Comparison of ENCODE assay signal across 8 mouse cellular contexts in genomic region chr13:37827996-37828579, GRCm38 (mm10). TPM values are rescaled to one million over a fixed set of nuclear protein-coding genes. Genes with fewer than 3 reads are reported as not detected.
DNase-seq lines count a peak whose midpoint lies in the region; ATAC-seq and TF ChIP-seq lines count a peak whose summit lies in the region.

No protein-coding gene starts in this region.

- H3K4me3 ChIP-seq in kidney, embryonic 16.5 days (ENCODE audit: low read length): peak overlapping the region; percentile 69
- H3K4me3 ChIP-seq in brown adipose tissue, adult 24 weeks (ENCODE audit: insufficient read depth, low read depth, low read length): peak overlapping the region; percentile 81
- H3K4me3 ChIP-seq in hindbrain, postnatal 0 days (ENCODE audit: low read length): peak overlapping the region; percentile 66
- peak overlapping the region; percentile 88 for H3K4me3 ChIP-seq in myocyte

- no peaks in the 10 kb centered on the region for H3K9me3 ChIP-seq in kidney, embryonic 16.5 days (ENCODE audit: low read length)
- no peaks in the 10 kb centered on the region for H3K9me3 ChIP-seq in hindbrain, postnatal 0 days (ENCODE audit: low read length)

- peak overlapping the region; percentile 93 for H3K9ac ChIP-seq in kidney, embryonic 16.5 days (replicated peaks; ENCODE audit: low read length)
- H3K9ac ChIP-seq in hindbrain, postnatal 0 days (replicated peaks; ENCODE audit: low read length): peak overlapping the region; percentile 58; the same call in 1 of the 2 replicates

- TF ChIP-seq POLR2A in myocyte (IDR thresholded peaks at IDR 0.05; ENCODE audit: insufficient read length, low read depth): no peak

- DNase-seq in kidney, adult 18-20 months: no peak
- no peak for DNase-seq in hindbrain, postnatal 0 days (ENCODE audit: low spot score)
- no peak for DNase-seq in left cerebral cortex, postnatal 36 days (ENCODE audit: low spot score in 2 of 2)
- no peak for DNase-seq in adipocyte (ENCODE audit: low spot score)
- no peak for DNase-seq in embryo, embryonic 11 days

- peaks cover 54% of the 10 kb centered on the region for H3K4me1 ChIP-seq in kidney, embryonic 16.5 days (ENCODE audit: insufficient read depth, low read length)
- peaks cover 16% of the 10 kb centered on the region for H3K4me1 ChIP-seq in brown adipose tissue, adult 24 weeks (ENCODE audit: control insufficient read depth, insufficient read depth, insufficient read length, low read length)
- H3K4me1 ChIP-seq in hindbrain, postnatal 0 days (ENCODE audit: insufficient read depth, low read length): peaks cover 12% of the 10 kb centered on the region; the same call in 1 of the 2 replicates

- peak overlapping the region; percentile 75 for H3ac ChIP-seq in myocyte (ENCODE audit: control insufficient read depth, insufficient read length)

- H3K79me2 ChIP-seq in myocyte (ENCODE audit: control insufficient read depth, insufficient read depth): peaks cover 59% of the 10 kb centered on the region

- peak overlapping the region; percentile 96 for H3K4me2 ChIP-seq in kidney, embryonic 16.5 days (replicated peaks; ENCODE audit: low read depth, low read length)
- H3K4me2 ChIP-seq in hindbrain, postnatal 0 days (ENCODE audit: low read depth, low read length): peak overlapping the region; percentile 98
- H3K4me2 ChIP-seq in myocyte (ENCODE audit: low read depth): peak overlapping the region; percentile 92

- ATAC-seq in kidney, embryonic 16.5 days (ENCODE audit: low FRiP score, low TSS enrichment): no peak
- no peak for ATAC-seq in hindbrain, postnatal 0 days

- peak overlapping the region; percentile 95 for H3K27ac ChIP-seq in kidney, embryonic 16.5 days (ENCODE audit: low read length)
- H3K27ac ChIP-seq in brown adipose tissue, adult 24 weeks (replicated peaks; ENCODE audit: low read depth, low read length): peak overlapping the region; percentile 84
- H3K27ac ChIP-seq in hindbrain, postnatal 0 days: 0 out of 2 replicates have a peak overlapping the region, but pooled peaks have one; percentile 74

- WGBS in kidney, embryonic 16.5 days: 14% methylated on average over 13 of the region's 13 CpGs
- 9% methylated on average over 13 of the region's 13 CpGs for WGBS in hindbrain, postnatal 0 days

- no peaks in the 10 kb centered on the region for H3K27me3 ChIP-seq in kidney, embryonic 16.5 days (ENCODE audit: insufficient read depth, low read length)
- no peaks in the 10 kb centered on the region; the same call in 1 of the 2 replicates for H3K27me3 ChIP-seq in hindbrain, postnatal 0 days (ENCODE audit: insufficient read depth, low read length)
- H3K27me3 ChIP-seq in myocyte (ENCODE audit: control insufficient read depth, insufficient read depth, insufficient read length): no peaks in the 10 kb centered on the region

- H3K36me3 ChIP-seq in kidney, embryonic 16.5 days (ENCODE audit: insufficient read depth, low read length): no peaks in the 10 kb centered on the region
- H3K36me3 ChIP-seq in hindbrain, postnatal 0 days (ENCODE audit: insufficient read depth, low read length): no peaks in the 10 kb centered on the region
- H3K36me3 ChIP-seq in myocyte (ENCODE audit: control insufficient read depth, insufficient read depth): no peaks in the 10 kb centered on the region

- TF ChIP-seq CTCF in hindbrain, postnatal 0 days (IDR thresholded peaks at IDR 0.05; ENCODE audit: low read depth): no peak

- intact Hi-C loops in left cerebral cortex, postnatal 36 days (cut with DNase I): no loop called here

TF ChIP-seq in myocyte, 11 proteins besides CTCF, POLR2A, EP300 and RAD21:
- TF ChIP-seq CEBPB (IDR thresholded peaks at IDR 0.05; ENCODE audit: insufficient read depth, poor library complexity, severe bottlenecking): peak; percentile 55; the same call in 1 of the 2 replicates
- no peak for TF ChIP-seq E2F4 (IDR thresholded peaks at IDR 0.05; ENCODE audit: insufficient read depth)

RNA-seq across cellular contexts. Expression of gene Rreb1, which starts 49.9 kb away (rescaled TPM):
- polyA plus RNA-seq in kidney, embryonic 16.5 days (2015; fragmentation: Nextera tagmentation; extraction: Ambion mirVana): 13.5 and 18.3 TPM in 2 replicates
- 17.0 and 43.1 TPM in 2 replicates for polyA plus RNA-seq in brown adipose tissue, adult 24 weeks (2012; ENCODE audit: insufficient read depth, insufficient read length, missing spikeins)
- total RNA-seq in hindbrain, postnatal 0 days (2014; rRNA removed): 6.0 and 9.3 TPM in 2 replicates
- 2.3 and 3.2 TPM in 2 replicates for polyA plus RNA-seq in hindbrain, postnatal 0 days (2015; fragmentation: Nextera tagmentation; extraction: Ambion mirVana)
- 19.7 TPM for polyA plus RNA-seq in myocyte (2012; fragmentation: generic; extraction: Trizol)
- total RNA-seq in left cerebral cortex, postnatal 36 days (2021): 10 to 100 TPM; 20.7 to 44.1 TPM
